Mouse (Mus musculus): ENCODE results near the gene Acot3.
"Not testable (repeated sequence)": the region's sequence is repeated elsewhere in the genome, so short reads cannot be mapped to it uniquely, and the experiment has no call there.

Gene Acot3

DNA sequence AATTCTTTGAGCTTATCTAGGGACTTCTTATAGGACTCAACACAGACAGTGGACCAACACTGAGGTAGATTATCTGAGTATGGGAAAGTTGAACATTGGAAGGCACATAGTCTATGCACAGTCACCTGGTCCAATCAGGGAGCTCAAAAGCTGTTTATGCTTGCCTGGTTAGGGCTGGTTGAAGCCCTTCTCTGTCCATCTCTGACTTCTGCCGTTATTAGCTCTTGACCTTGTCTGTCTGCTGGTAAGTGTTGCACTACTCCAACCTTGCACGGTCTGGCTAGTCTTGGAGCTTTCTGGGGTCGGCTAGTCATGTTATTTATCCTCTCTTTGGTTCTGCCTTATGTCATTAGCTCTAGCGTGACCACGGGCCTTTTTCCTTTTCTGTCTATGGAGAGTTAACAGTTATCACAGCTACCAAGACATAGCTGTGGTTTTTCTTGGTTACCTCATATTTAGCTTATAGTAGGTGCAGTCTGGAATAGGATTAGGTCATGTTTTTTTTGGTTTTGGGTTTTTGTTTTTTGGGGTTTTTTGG, at the start of gene Acot3:
Gene Acot3 (plus strand): TSS at position 208 of the 538 bp plus-strand sequence.
- in situ Hi-C loops (cut with MboI, MseI), result loop anchor here in 1 of 2 experiments (25.0 kb wide), 1 partner anchor 940 kb away; no protein-coding TSS in a partner anchor

DNA sequence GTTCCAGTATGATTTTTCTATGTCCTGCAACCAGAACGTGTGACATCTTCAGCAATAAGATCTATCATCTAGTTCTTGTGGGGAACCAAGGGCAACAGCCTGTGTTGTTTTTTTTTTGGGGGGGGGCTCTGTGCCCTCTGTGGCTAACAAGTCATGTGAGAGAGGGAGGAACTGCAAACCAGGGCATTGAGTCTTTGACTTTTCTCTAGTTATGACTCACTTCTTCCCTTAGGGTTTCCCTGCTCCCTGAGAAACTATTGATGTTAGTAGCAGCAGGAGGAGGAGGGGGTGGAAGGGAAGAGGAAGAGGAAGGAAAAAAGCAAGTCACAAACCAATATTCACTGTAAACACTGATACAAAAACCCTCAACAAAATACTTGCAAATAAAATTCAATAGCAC, 48.1 kb upstream of the Acot3 start:
- in situ Hi-C loops (cut with MboI, MseI), result loop anchor here in 1 of 2 experiments (25.0 kb wide), 1 partner anchor 1667 kb away; no protein-coding TSS in a partner anchor

DNA sequence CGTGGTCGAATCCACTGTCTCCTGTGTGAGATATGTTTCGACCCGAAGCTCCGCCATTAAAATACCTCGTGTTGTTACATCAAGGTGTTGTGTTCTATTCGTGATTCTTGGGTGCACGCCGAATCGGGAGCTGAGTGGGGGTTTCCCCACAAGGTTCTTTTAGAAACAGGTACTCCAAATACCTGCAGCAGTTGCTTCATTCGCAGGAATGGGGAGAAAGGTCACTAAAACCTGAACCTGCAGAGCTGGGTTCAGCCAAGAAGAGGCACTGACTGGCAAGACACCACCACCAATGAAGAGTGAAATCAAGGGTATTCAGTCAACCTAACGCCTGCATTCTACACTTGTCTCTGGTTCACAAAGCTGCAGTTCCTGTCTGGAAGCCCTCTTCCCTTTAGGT, 43.7 kb upstream of the Acot3 start:
- in situ Hi-C loops (cut with MboI, MseI), result loop anchor here in 1 of 2 experiments (25.0 kb wide), 1 partner anchor 1671 kb away; no protein-coding TSS in a partner anchor

DNA sequence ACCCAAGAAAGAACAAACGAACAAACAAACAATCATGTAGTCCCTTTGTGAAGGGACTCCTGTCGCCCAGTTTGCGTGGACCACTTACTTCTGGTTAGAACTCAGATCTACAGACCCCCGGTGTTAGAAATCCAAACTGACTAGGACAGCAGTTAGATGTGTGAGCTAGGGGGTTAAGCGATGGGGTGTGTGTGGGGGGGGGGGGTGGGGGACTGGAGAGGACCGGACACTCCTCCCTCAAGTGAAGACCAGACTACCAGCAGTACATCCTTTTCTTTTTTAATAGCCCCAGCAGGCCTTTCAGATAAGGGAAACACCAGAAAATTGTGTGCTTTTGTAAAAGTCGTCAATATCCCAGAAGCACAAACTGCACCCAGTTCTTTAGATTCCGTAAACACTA, 43.2 kb upstream of the Acot3 start:
- in situ Hi-C loops (cut with MboI, MseI), result loop anchor here in 1 of 2 experiments (25.0 kb wide), 1 partner anchor 1671 kb away; no protein-coding TSS in a partner anchor

DNA sequence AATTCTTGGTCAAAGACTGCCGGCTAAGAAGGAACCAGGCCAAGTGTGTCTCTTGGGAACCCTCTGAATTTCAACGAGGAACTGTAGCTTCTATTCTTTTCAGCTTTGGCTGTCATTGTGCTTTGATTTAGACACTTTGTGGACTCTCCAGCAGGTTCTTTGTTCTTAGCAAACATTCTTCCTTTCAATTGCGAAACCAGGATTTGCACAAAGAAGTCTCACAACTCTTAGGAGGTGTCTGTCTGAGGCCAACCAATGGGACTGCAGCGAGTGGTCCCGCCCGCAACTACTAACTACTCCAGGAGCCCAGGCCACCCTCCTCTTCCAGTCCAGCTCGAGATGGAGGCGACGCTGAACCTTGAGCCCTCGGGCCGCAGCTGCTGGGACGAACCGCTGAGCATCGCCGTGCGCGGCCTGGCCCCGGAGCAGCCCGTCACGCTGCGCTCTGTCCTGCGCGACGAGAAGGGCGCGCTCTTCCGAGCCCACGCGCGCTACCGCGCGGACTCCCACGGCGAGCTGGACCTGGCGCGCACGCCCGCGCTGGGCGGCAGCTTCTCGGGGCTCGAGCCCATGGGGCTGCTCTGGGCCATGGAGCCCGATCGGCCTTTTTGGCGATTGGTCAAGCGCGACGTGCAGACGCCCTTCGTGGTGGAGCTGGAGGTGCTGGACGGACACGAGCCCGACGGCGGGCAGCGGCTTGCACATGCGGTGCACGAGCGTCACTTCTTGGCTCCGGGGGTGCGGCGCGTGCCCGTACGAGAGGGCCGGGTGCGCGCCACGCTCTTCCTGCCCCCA, 42.6 kb upstream of the Acot3 start, which contains the start of gene Acot1:
Gene Acot1 (plus strand): TSS at position 320 of the 795 bp plus-strand sequence.
- in situ Hi-C loops (cut with MboI, MseI), result loop anchor here in 1 of 2 experiments (25.0 kb wide), 1 partner anchor 1672 kb away; no protein-coding TSS in a partner anchor

DNA sequence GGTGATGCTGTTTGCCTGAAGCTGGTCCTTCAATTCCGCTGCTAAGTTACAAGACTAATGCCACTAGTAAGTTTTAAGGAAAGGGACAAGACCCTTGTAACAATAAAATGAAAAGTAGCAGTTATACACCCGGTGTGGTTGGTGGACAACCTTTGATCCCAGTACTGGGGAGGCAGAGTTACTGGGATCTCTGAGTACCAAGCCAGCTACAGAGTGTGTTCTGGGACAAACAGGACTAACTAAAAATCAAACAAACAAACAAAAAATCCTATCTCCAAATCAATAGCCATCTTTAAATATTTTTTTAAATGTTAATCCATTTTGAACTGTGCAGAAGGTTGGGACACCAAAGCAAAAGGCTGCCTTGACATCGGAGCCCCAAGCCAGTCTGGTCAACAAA, 41.7 kb upstream of the Acot3 start:
- in situ Hi-C loops (cut with MboI, MseI), result loop anchor here in 1 of 2 experiments (25.0 kb wide), 1 partner anchor 1673 kb away; no protein-coding TSS in a partner anchor

DNA sequence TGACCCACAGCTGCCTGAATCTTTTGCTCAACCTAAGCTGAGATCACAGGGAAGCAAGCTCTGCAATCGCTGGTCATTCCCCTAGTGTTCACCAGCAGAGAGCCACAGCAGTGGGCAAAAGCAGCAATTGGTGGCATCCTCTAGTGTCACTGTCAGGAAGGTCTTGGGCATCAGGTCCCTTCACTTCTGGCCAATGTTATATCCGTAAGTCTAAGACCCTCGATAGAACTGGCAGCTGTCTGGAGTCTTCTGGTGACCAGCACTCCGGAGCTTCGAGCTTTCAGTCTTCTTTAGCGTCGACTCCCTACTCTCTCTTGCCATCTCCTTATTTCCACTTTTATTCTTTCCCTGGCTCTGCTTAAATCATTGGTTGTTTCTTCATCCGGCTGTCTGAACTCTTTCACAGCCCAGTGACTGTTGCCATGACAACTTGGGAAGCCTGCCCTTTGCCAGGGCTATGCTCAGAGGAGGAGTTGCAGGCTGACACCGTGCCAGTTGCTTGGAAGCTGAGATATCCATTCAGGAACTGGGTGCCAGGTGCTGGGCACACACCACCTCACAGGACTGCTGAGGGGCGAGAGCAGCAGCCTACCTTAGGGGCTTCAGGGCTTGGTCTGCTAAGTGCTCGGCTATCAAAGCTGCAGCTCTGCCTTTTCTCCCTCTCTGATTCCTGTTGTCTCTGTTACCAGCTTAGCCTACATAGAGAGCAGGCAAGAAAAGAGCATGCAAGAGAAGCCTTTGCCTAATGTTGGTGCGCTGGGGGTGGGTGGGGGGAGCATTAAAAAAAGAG, 40.5 kb upstream of the Acot3 start:
- in situ Hi-C loops (cut with MboI, MseI), result loop anchor here in 1 of 2 experiments (25.0 kb wide), 1 partner anchor 1674 kb away; no protein-coding TSS in a partner anchor

DNA sequence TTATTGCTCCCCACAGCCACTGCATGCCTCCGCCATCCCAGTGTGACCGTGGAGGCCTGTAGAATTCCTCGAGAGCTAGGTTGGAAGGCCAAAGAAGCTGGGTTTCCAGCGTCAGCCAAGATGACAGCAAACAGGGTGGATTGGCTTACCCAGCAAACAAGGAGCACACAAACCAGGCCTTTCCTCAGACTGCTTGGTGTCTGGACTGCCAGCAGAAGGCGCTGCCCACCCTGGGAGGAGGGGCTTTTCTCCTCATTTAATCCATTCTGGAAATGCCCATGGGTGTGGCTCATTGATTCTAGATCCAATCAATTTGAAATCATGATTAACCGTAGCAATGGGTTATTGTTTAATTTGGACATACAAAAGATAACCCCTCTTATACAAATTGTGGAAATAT, 38.8 kb upstream of the Acot3 start:
- in situ Hi-C loops (cut with MboI, MseI), result loop anchor here in 1 of 2 experiments (25.0 kb wide), 1 partner anchor 1676 kb away; no protein-coding TSS in a partner anchor

DNA sequence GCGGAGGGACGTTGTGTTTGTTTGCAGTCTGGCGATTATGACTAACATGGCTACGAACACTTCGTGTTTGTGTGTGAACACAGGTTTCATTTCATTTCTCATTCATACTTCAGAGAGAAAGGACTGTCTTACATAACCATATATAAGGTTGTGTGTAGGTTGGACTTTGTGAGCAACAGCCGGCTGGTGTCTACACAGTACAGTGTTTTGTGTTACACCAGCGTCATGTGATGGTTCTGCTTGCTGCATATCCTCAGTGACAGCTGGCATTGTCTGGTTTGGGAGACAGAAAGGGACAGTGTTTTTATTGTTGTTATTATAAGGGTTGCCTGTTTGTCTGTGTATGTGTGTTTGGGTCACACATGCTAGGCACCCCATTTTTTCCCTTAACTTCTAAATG, 38.2 kb upstream of the Acot3 start:
- in situ Hi-C loops (cut with MboI, MseI), result loop anchor here in 1 of 2 experiments (25.0 kb wide), 1 partner anchor 1676 kb away; no protein-coding TSS in a partner anchor

DNA sequence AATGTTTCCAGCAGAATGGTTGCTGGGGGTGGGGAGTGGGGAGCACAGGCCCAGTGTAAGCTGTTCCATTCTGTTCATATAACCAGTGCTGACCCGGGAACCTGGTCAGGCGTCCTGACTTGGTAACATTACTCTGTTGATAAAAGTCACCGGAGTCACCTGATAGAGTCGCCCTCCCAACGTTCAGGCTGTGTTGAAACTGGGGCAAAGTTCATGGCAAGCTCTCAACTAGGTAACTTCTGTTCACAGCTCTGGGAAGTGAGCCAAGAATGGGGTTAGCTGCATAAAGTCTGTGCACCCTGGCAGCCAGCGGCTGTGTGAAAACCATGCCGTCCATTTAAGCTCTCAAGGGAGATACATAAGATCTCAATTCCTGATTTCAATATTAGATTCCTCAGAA, 31.4 kb upstream of the Acot3 start:
- in situ Hi-C loops (cut with MboI, MseI), result loop anchor here in 1 of 2 experiments (25.0 kb wide), 1 partner anchor 1683 kb away; no protein-coding TSS in a partner anchor

DNA sequence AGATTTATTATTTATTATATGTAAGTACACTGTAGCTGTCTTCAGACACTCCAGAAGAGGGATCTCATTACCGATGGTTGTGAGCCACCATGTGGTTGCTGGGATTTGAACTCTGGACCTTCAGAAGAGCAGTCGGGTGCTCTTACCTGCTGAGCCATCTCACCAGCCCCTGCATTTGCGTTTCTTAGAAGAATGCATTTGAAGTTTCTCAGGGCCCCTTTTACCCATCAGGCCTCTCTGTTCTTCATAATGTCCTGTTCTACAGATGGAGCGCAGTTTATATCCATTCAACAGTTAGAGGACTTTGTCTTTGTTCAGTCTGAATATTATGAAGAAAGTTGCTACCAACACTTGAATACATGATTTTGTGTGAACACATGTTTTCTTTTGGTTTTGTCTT, 29.7 kb upstream of the Acot3 start:
- in situ Hi-C loops (cut with MboI, MseI), result loop anchor here in 1 of 2 experiments (25.0 kb wide), 1 partner anchor 1685 kb away; no protein-coding TSS in a partner anchor

DNA sequence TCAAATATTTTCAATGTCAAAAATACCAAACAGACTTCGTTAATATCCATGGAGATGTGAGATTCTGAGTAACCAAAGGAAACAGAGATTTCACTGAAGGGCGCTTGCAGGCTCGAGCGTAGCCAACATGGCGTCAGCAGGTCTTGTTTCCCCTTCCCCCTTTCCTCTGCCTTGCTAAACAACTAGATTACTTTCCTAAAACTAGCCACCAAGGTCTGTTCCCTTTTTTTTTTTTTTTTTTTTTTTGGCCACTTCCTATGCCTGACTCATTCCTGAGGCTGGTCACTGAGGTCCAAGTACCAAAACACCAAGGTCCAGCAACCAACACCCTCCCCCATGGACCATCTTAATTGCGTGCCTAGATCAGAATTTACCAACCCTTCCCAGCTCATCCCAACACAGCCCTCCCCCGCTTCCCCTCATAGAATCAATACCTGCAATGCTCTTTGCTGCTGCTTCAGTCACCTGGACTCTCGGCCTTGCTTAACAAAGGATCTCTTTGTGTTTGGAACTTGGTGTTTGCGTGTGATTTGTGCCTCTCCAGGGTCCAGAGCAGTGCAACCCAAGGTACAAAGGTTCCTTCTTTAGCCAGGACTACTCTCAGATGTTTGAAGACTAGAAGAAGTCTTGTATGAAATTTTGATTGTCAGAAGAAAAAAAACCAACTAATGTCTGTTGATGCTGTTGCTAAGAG, 28.7 kb upstream of the Acot3 start:
- in situ Hi-C loops (cut with MboI, MseI), result loop anchor here in 1 of 2 experiments (25.0 kb wide), 1 partner anchor 1686 kb away; no protein-coding TSS in a partner anchor

DNA sequence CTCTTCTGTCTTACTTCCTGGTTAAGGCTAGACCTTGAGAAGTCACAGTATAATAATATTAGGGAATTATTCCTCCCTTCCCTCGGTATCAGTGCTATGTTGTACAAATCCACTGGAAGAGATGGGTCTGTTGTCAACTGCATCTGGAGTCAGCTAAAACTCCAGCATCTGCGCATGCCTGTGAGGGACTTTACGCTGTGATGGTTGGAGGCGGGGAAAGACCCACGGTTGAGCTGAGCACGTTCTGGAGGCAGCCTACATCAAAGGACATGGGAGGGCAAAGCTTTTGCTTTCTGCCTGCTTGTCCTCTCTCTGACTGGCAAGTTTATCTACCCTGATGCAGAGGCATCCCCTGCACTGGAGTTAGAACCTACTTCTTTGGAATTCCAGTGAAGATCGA, 26.1 kb upstream of the Acot3 start:
- in situ Hi-C loops (cut with MboI, MseI), result no loop called here

DNA sequence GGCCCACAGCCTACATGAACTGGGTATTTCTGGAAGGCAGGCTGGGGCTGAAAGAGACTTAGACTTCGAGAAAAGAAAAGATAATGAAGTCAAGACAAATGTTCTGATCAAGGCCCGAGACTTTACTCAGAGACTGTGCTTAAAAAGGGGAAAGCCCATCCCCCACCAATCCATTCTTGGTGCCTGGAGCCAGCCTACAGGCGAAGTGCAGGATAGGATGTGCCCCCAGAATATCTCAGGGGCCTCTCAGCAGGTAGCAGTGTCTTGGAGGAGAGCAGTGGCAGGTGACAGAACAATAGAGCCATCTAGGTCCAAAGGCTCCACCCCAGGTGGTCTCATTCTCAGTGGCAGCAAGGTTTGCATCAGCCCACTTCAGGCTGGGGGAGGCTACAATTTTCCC, 23.6 kb upstream of the Acot3 start:
- in situ Hi-C loops (cut with MboI, MseI), result not testable (repeated sequence)

DNA sequence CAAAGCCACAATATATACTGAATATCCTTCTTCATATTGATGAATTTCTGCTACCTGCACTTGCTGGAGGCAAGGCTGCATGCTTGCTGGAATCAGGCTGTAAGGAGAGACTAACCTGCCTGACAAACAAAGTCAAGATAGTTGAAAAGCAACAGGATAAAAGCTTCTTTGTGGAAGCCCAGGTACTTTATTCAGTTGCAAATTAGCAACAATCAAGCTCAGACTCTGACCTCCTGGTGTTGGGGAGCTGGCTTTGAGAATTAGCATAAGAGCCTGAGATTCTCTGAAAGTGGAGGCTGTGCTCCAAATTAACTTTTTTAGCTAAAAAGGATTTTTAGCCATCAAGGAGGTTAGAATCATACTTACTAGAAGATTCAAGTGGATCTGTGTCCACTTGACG, 22.9 kb upstream of the Acot3 start:
- in situ Hi-C loops (cut with MboI, MseI), result not testable (repeated sequence)

DNA sequence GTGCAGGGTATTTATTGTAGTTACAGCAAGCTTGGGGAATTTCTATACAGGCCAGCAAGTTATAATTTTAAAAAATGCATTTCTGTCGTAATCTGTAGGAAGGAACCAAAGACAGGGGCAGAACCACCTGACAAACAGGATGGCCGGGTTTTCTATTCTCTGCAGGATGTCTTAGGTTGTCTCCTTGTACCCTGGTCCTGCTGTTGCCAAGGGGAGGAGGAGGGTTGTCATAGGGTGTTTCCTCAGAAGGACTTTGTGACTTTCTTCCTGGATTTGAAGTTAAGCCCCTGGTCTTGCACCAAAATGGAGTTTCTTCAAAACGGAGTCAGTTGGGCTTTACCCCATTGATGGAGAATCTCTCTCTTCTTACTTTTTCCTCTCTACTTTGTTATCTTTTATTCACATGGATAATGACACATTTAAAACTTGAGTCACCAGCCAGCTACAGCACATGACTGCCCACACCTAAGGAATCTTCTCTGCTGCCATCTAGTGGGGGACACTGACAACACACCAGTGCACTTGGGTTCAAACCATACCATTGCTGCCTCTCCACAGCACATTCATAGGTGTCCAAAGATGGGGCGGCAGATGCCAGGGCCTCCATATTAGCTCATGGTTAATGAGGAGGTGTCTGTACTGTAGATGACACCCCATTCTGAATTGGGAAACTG, 21.1 kb upstream of the Acot3 start:
- in situ Hi-C loops (cut with MboI, MseI), result no loop called here

DNA sequence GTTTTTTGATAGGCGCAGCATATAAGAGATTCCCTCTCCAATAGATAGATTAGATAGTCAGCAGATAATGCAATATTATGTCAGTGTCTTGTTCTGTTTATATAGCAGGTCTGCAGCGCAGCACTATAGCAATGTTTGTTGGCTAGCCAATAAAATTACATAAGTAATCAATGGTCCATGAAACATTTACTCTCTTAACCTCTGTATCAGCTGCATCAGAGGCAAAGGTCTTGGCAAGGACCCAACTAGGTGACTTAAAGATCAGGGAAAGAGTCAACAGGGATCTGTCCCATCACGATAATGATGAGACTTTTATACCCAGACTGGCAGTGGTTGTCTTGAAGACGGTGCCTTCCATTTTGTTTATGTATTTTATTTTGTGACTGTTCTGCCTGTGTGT, 19.1 kb upstream of the Acot3 start:
- in situ Hi-C loops (cut with MboI, MseI), result no loop called here

DNA sequence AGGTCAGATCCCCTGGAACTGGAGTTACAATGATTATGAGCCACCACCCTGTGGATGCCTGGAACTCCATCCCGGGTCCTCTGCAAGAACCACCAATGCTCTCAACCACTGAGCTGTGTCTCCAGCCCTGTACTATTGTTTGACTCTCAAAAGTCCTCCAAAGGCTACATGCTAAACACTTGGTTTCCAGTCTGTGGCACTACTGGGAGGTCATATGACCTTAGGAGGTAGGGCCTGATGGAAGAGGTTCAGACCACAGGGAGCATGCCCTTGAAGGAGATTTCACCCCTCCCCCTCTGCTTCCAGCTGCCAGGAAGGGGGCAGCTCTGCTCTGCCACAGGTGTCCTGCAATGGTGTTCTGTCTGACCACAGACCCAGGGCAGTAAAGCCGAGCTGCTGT, 18.6 kb upstream of the Acot3 start:
- in situ Hi-C loops (cut with MboI, MseI), result not testable (repeated sequence)

DNA sequence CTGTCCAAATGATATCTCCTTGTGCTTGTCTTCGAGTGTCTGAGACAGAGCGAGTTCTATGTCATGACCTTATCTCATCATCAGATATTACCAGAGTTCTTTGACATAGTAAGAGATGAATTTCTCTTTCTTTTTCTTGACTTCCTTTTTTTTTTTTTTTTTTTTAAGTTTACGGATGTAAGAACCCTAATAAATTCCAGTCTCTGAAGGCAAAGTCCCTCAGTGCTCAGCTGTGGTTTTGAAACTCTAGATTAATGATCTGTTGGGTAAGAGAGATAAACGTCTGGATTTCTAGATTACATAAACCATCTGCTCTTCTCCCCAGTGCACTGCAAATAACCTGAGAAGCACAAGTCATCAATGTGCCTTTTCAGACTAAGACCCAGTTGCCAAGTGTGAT, 17.8 kb upstream of the Acot3 start:
- in situ Hi-C loops (cut with MboI, MseI), result no loop called here

DNA sequence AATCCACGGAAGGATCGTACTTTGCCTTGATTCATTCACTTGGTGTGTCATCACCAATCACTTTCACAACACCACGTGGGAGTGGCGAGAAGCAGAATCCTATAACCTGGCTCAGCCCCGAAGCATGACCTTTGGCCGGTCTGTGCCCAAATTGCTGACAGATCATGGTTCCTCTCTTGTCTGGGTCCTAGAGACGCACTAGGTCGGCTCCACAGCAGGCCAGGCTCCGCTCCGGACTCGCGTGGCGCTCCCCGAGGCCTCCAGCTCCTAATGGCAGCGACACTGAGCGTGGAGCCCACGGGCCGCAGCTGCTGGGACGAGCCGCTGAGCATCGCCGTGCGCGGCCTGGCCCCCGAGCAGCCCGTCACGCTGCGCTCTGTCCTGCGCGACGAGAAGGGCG, 13.7 kb upstream of the Acot3 start, which contains the start of gene Acot4:
Gene Acot4 (plus strand): TSS at position 139 of the 400 bp plus-strand sequence.
- in situ Hi-C loops (cut with MboI, MseI), result not testable (repeated sequence)
